Mouse (Mus musculus) small intestine, adult 2 months (tissue): ENCODE measurements around the gene Zfp94. TPM values are rescaled to one million over a fixed set of nuclear protein-coding genes. Genes with fewer than 3 reads are reported as not detected.

Source experiments
- H3K27ac ChIP-seq: fragments of 200-500 bp; 2 replicates; pipeline ENCODE4 v1.5.1; 2012; ENCODE audit warnings: low read depth, low read length, control low read depth, inconsistent platforms; ENCODE audit not compliant: insufficient read depth
- H3K27me3 ChIP-seq: fragments of 200-500 bp; 2 replicates; pipeline ENCODE4 v1.6.1; 2012; ENCODE audit warnings: mild to moderate bottlenecking, moderate library complexity, low read length, inconsistent platforms; ENCODE audit not compliant: control insufficient read depth, insufficient read depth
- H3K36me3 ChIP-seq: fragments of 200-500 bp; 2 replicates; pipeline ENCODE4 v1.6.1; 2012; ENCODE audit warnings: mild to moderate bottlenecking, low read length, control low read depth, inconsistent platforms; ENCODE audit not compliant: control insufficient read depth, insufficient read depth
- H3K4me1 ChIP-seq: fragments of 200-500 bp; 2 replicates; pipeline ENCODE4 v1.6.1; 2012; ENCODE audit warnings: low read length, inconsistent platforms, mixed read lengths; ENCODE audit not compliant: control insufficient read depth, insufficient read depth, insufficient read length
- H3K4me3 ChIP-seq: fragments of 200-500 bp; 2 replicates; pipeline ENCODE4 v1.5.1; 2012; ENCODE audit warnings: low read depth, mild to moderate bottlenecking, control low read depth, inconsistent platforms, low read length, moderate library complexity
- CTCF ChIP-seq: fragments of 200-500 bp; IDR thresholded peaks from 2 replicates; pipeline ENCODE4 v1.5.1; 2012; ENCODE audit warnings: low read depth, mild to moderate bottlenecking, control low read depth, inconsistent platforms, low read length, moderate library complexity, mixed read lengths; ENCODE audit not compliant: insufficient replicate concordance, insufficient read length; ENCODE audit errors: extremely low read depth
- POLR2A ChIP-seq: fragments of 200-500 bp; IDR thresholded peaks from 2 replicates; pipeline ENCODE4 v1.6.1; 2012; ENCODE audit warnings: low read depth, mild to moderate bottlenecking, control low read depth, inconsistent platforms, low read length, moderate library complexity
- WGBS: fragments of 180-500 bp; shearing (Covaris S2); methylation state at CpG from one replicate; pipeline ENCODE4 v1.1.7; 2018; 5-methylcytosine and 5-hydroxymethylcytosine counted together
- polyA plus RNA-seq: library from polyadenylated mRNA; depleted of rRNA; stranded (reverse); fragments of >200 nt; gene quantifications from 2 replicates; pipeline ENCODE4 v1.2.3, GENCODE M21; 2012

Gene Zfp94
- polyA plus RNA-seq, 1 experiment, result 1.5 TPM

DNA sequence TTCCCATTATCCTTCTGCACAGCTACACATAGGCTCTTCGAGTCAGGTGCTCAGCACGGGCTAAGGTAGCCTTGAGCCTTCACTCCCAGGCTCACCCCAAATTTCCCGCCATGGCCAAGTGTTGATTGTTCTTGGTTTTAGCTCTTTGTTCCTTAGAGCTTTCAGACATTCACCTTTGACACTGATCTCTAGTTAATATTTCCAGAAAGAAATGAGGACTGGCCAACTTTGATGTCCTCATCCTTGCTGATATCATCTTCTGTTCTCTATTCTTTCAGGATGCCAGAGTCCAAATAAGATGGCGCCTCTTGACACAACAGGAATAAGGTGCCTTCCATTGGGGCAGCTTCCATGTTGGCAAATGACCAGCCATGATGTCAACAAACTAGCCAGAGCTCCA is 42.0 kb downstream of the Zfp94 start:
- 86% methylated on average over 4 of the region's 4 CpGs for WGBS
- TF ChIP-seq POLR2A, result no peak
- no peak for TF ChIP-seq CTCF
- no peak overlapping the region for H3K27ac ChIP-seq

DNA sequence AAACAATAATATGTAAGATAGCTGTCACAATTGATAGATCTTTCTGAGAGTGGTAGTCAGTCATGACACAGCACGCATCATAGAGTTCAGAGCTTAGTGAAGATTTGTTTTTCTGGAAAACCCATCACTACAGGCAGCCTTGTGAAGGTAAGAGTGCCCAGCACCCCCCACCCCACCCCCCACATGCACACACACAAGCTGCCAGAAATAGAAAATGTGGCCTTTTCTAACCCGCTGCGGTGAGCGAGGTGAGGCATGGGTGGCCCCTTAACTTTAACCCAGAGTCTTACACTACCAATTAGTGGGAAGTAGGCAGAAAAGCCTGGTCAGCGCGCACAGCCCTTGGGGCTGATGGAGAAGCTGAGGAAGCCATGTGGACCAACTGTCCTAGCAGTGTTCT is 45.3 kb downstream of the Zfp94 start:
- Histone ChIP-seq H3K4me1 (peaks cover 2% of the 10 kb centered on the region; the same call in 1 of the 2 replicates), H3K27ac (no peak overlapping the region), H3K27me3 (no peaks in the 10 kb centered on the region), H3K4me3 (no peak overlapping the region), H3K36me3 (peaks cover 8% of the 10 kb centered on the region)
- TF ChIP-seq POLR2A (no peak), CTCF (no peak)
- WGBS, result 95% methylated on average over 6 of the region's 6 CpGs

More for the DNA sequence above, 42.0 kb downstream of the Zfp94 start:
- Histone ChIP-seq H3K4me3 (no peak overlapping the region), H3K36me3 (peaks cover 8% of the 10 kb centered on the region), H3K27me3 (no peaks in the 10 kb centered on the region), H3K4me1 (peaks cover 2% of the 10 kb centered on the region; the same call in 1 of the 2 replicates)

DNA sequence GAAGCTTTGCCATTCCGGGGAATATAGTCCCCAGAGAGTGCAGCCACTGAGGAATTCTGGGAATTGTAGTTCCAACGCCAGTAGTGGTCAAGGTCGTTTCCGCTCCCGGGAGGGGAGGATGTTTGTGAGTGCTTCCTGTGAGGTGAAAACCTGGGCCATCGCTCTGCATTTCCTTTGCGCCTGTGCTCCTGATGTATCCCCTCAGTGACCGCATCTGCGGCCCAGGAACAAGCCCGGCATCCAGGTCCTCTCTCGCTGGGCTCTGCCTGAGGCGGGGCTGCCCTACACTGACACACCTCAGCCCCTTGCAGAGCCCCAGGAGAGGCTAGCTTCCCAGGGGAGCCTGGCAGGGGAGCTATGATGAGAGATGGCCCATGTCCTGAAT is 46.2 kb downstream of the Zfp94 start, which contains the start of gene Zfp93:
TSS of gene Zfp93 (plus strand) at position 133 of the 385 bp plus-strand sequence.
- no peak within 1 kb of the TSS for H3K27ac ChIP-seq
- WGBS, result under 1% methylated on average over 12 of the region's 12 CpGs

DNA sequence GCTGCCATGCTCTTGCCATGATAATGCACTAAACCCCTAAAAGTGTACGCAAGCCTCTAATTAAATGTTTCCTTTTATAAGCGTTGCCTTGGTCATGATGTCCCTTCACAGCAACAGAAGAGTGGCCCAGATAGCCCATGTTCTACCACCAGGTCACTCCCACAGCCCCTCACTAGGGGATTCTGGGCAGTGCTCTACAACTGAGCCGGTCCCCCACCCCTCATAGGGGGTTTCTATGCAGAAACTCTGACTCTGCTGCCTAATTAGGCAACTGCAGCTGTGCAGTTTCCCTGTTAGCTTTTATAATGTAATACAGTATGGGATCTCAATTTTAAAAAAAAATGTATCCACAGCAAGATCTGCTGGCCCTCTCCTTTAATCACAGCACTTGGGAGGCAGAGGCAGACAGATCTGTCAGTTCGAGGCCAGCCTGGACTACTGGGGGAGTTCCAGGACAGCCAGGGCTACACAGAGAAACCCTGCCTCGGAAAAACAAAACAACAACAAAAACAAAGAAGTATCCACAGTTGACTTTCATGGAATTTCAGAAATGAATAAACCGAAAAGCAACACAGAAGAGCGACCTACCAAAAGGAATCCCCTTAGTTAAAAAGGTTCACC is 46.7 kb downstream of the Zfp94 start:
- Histone ChIP-seq H3K27me3 (no peaks in the 10 kb centered on the region), H3K4me1 (peaks cover 2% of the 10 kb centered on the region; the same call in 1 of the 2 replicates), H3K4me3 (peak overlapping the region; percentile 92), H3K27ac (no peak overlapping the region), H3K36me3 (peaks cover 5% of the 10 kb centered on the region; the same call in 1 of the 2 replicates)
- WGBS, result 33% methylated on average over 7 of the region's 7 CpGs
- TF ChIP-seq CTCF, result no peak
- TF ChIP-seq POLR2A, result no peak

More for the DNA sequence above, 46.2 kb downstream of the Zfp94 start, which contains the start of gene Zfp93:
- peaks cover 8% of the 10 kb centered on the region for H3K36me3 ChIP-seq
- H3K27me3 ChIP-seq, result no peaks in the 10 kb centered on the region
- H3K4me3 ChIP-seq, result peak within 1 kb of the TSS; percentile 92
- no peak for TF ChIP-seq CTCF
- peak; percentile 55; the same call in 1 of the 2 replicates for TF ChIP-seq POLR2A
- peaks cover 2% of the 10 kb centered on the region; the same call in 1 of the 2 replicates for H3K4me1 ChIP-seq

DNA sequence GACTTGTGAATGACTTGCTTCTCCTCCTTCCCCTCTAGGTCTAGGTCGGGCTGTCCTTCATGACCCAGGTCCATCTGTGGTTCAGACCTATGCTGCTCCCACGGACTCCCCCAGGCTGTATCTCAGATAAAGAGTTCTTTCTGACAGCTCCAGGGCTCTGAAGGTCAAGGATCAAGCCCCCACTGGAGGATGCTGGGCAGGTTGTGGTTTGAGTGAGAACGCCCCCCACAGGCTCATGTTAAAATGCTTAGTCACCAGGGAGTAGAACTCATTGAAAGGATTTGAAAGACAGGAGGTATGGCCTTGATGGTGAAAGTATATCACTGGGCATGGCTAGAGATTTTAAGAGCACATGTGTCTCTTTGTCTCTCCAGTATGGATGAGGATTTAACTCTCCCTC is 47.2 kb downstream of the Zfp94 start:
- H3K27ac ChIP-seq, result no peak overlapping the region

DNA sequence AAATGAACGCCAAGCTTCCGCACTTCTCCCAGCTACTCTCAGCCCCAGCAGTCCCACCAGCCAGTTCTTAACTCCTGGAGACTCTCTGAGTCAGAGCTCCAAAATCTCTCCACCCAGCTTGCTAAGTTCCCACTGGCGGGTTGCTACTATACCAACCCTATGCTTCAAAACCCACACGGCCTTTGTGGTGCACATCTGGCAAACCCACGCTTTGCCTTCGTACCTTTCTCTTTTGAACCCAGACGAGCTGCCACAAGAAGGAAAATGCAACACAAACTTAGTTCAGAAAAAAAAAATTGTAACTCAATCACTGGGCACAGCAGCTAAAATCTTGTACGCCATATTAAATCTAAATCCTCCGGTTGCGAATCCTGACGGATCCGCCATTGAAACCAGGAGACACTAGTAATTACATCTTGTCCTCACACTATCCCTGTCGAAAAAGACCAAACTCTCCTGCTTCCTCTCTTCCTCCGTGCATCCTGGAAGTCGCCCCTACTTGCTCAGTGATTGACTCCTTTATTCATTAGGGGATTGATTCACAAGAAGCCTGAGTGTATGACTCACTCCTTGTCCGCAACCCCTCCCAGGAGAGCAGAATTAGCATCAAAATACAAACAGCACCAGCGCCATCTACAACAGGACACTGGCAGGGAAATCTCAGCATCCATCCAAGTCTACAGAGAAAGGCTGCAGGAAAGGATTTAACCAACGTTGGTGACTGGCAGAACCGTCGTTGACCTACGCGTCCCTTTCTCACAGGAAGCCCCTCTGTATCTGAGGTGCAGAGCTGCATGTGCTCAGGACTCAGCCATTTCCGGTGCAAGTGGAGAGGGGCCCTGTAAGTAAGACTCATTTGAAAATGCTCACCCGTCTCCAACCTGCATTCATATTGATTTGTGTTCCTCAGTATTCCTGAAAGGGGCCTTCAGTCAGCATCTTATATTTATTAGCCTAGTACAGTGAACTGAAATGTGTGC is 48.0 kb downstream of the Zfp94 start:
- H3K27ac ChIP-seq, result no peak overlapping the region
- no peak for TF ChIP-seq POLR2A
- no peak for TF ChIP-seq CTCF
- WGBS, result 82% methylated on average over 24 of the region's 24 CpGs

More for the DNA sequence above, 47.2 kb downstream of the Zfp94 start:
- Histone ChIP-seq H3K4me1 (peaks cover 2% of the 10 kb centered on the region; the same call in 1 of the 2 replicates), H3K27me3 (no peaks in the 10 kb centered on the region), H3K4me3 (no peak overlapping the region), H3K36me3 (0 out of 2 replicates have a peak, but pooled peaks cover under 1% of the 10 kb centered on the region)
- 84% methylated on average over 3 of the region's 3 CpGs for WGBS
- TF ChIP-seq CTCF, result no peak
- TF ChIP-seq POLR2A, result no peak

DNA sequence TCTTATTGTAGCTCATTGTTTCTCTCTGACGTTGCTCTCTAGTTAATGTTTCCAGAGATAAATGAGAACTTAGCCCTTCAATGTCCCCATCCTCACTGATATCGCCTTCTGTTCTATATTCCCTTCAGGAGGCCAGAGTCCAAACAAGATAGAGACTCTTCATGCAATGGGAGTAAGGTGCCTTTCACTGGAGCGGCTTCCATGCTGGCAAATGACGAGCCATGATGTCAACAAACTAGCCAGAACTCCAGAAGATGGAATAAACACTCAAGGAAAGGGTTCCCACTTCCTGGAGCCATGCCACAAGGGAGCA is 56.5 kb downstream of the Zfp94 start:
- H3K4me1 ChIP-seq, result no peaks in the 10 kb centered on the region
- no peak for TF ChIP-seq CTCF
- no peak for TF ChIP-seq POLR2A
- no peaks in the 10 kb centered on the region; the same call in 1 of the 2 replicates for H3K36me3 ChIP-seq
- H3K27me3 ChIP-seq, result no peaks in the 10 kb centered on the region
- WGBS, result 61% methylated on average over 4 of the region's 4 CpGs
- H3K27ac ChIP-seq, result peak overlapping the region; percentile 56; the same call in 1 of the 2 replicates
- no peak overlapping the region for H3K4me3 ChIP-seq

More for the DNA sequence above, 48.0 kb downstream of the Zfp94 start:
- no peak overlapping the region for H3K4me3 ChIP-seq
- H3K27me3 ChIP-seq, result no peaks in the 10 kb centered on the region
- H3K36me3 ChIP-seq, result no peaks in the 10 kb centered on the region
- H3K4me1 ChIP-seq, result peaks cover 2% of the 10 kb centered on the region; the same call in 1 of the 2 replicates
